Mouse (Mus musculus) gonadal fat pad, adult 2 months (tissue): Measurements from ENCODE around the gene Zfp747. TPM values are rescaled to one million over a fixed set of nuclear protein-coding genes. Genes with fewer than 3 reads are reported as not detected.
"Not testable (repeated sequence)": the region's sequence is repeated elsewhere in the genome, so short reads cannot be mapped to it uniquely, and the experiment has no call there.

ENCODE experiments used
- DNase-seq: peaks from one replicate; pipeline ENCODE4 v3.0.0-alpha.2; 2012; ENCODE audit warnings: low read depth
- polyA plus RNA-seq: library from polyadenylated mRNA; depleted of rRNA; stranded (reverse); fragments of >200 nt; gene quantifications from 2 replicates; pipeline ENCODE4 v1.2.3, GENCODE M21; 2012; rRNA removed

The Zfp747 gene
- polyA plus RNA-seq = 8.7 and 9.4 TPM in 2 replicates

GRCm38 (mm10) chr7:127375271-127376245 is at the start of gene Zfp747:
Zfp747 (minus strand) TSS chr7:127376050.
- not testable (repeated sequence) for DNase-seq

GRCm38 (mm10) chr7:127425291-127425690 is 49.4 kb upstream of the Zfp747 start:
- no peak for DNase-seq

GRCm38 (mm10) chr7:127422247-127422646 is 46.4 kb upstream of the Zfp747 start:
- DNase-seq = no peak

- peak; percentile 26 for DNase-seq
Measured at GRCm38 (mm10) chr7:127421388-127422191, 45.7 kb upstream of the Zfp747 start, which contains the start of gene Zfp688. Zfp688 (minus strand) TSS chr7:127422068.

- DNase-seq = no peak
Measured at GRCm38 (mm10) chr7:127411418-127411817, 35.6 kb upstream of the Zfp747 start.

GRCm38 (mm10) chr7:127406002-127406987 is 30.4 kb upstream of the Zfp747 start, which contains the start of gene Zfp764:
Zfp764 (minus strand) TSS chr7:127406822.
- peak; percentile 24 for DNase-seq

- DNase-seq = not testable (repeated sequence)
Measured at GRCm38 (mm10) chr7:127404101-127404500, 28.3 kb upstream of the Zfp747 start.

GRCm38 (mm10) chr7:127402980-127403379 is 27.1 kb upstream of the Zfp747 start:
- no peak for DNase-seq

GRCm38 (mm10) chr7:127400355-127400754 is 24.5 kb upstream of the Zfp747 start:
- no peak for DNase-seq

GRCm38 (mm10) chr7:127393944-127394333 is 18.1 kb upstream of the Zfp747 start:
- DNase-seq = no peak

- DNase-seq = peak; percentile 90
Measured at GRCm38 (mm10) chr7:127393157-127393943, 17.5 kb upstream of the Zfp747 start, which contains the start of gene E430018J23Rik. E430018J23Rik (minus strand) TSS chr7:127393629.

- no peak for DNase-seq
Measured at GRCm38 (mm10) chr7:127392251-127392824, 16.5 kb upstream of the Zfp747 start.

GRCm38 (mm10) chr7:127391538-127391937 is 15.7 kb upstream of the Zfp747 start:
- DNase-seq = no peak

- DNase-seq = no peak
Measured at GRCm38 (mm10) chr7:127390306-127390705, 14.5 kb upstream of the Zfp747 start.

- DNase-seq = not testable (repeated sequence)
Measured at GRCm38 (mm10) chr7:127388201-127388600, 12.4 kb upstream of the Zfp747 start.

- DNase-seq = no peak
Measured at GRCm38 (mm10) chr7:127386641-127387392, 11.0 kb upstream of the Zfp747 start, which contains the start of gene 9130019O22Rik. 9130019O22Rik (minus strand) TSS chr7:127387166.

GRCm38 (mm10) chr7:127385560-127385959 is 9.7 kb upstream of the Zfp747 start:
- not testable (repeated sequence) for DNase-seq

GRCm38 (mm10) chr7:127378310-127378921 is 2.6 kb upstream of the Zfp747 start:
- no peak for DNase-seq
